Mouse (Mus musculus): ENCODE results near the gene Notch1. TPM values are rescaled to one million over a fixed set of nuclear protein-coding genes. Genes with fewer than 3 reads are reported as not detected.

Gene Notch1
- total and polyA plus RNA-seq, 3 experiments = 0.06 TPM; not detected in 2

DNA sequence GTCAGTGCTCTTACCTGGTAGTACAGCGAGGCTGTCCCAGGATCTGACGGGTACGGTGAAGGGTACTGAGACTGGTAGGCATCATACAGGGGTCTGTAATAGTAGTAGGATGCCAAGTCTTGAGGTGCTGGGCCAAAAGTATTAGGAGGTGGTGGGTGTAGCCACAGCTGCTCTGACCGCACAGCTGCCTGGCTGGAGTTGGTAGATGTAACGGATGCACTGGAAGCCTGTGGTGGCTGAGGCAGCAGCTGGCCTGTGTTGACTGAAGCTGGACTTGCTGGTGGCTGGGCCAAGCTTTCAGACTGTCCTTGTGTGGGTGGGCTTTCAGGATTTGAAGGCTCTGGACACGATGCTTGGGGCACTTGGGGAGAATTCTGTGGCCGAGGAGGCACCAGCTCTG is 78.1 kb downstream of the Notch1 start:
- no peak overlapping the region for H3K27ac ChIP-seq (ENCODE audit: control insufficient read depth, low read depth, low read length)
- peaks cover 6 to 11% of the 10 kb centered on the region in 2 experiments for H3K36me3 ChIP-seq (ENCODE audit: control insufficient read depth in 1 of 2, insufficient read depth in 2 of 2, low read length in 2 of 2)
- TF ChIP-seq RAD21 (IDR thresholded peaks at IDR 0.05; ENCODE audit: low read depth, low read length) = no peak
- TF ChIP-seq GATA1 (IDR thresholded peaks at IDR 0.05; ENCODE audit: low read depth, low read length) = no peak
- no peak for TF ChIP-seq CHD2 (IDR thresholded peaks at IDR 0.05; ENCODE audit: low read length)
- TF ChIP-seq MAZ (IDR thresholded peaks at IDR 0.05; ENCODE audit: low read depth, low read length) = no peak
- no peak for TF ChIP-seq BHLHE40 (IDR thresholded peaks at IDR 0.05; ENCODE audit: borderline replicate concordance, low read depth, low read length)
- no peak for TF ChIP-seq TAL1 (IDR thresholded peaks at IDR 0.05; ENCODE audit: low read length)
- no peak for TF ChIP-seq TCF12 (IDR thresholded peaks at IDR 0.05; ENCODE audit: low read depth, low read length)
- TF ChIP-seq POLR2AphosphoS5 (IDR thresholded peaks at IDR 0.05; ENCODE audit: borderline replicate concordance, low read depth, low read length) = no peak
- no peak for TF ChIP-seq RCOR1 (IDR thresholded peaks at IDR 0.05; ENCODE audit: low read depth, low read length)
- no peak for TF ChIP-seq MEF2A (IDR thresholded peaks at IDR 0.05; ENCODE audit: extremely low read depth, insufficient replicate concordance, low read depth, low read length, poor library complexity, severe bottlenecking)
- TF ChIP-seq USF1 (IDR thresholded peaks at IDR 0.05; ENCODE audit: low read depth, low read length) = no peak
- peaks cover 0 to 5% of the 10 kb centered on the region in 2 experiments; a peak in 1 of 4 replicates for H3K4me1 ChIP-seq (ENCODE audit: control insufficient read depth in 1 of 2, insufficient read depth in 2 of 2, low read length in 2 of 2)
- DNase-seq (ENCODE audit: low read depth, low spot score) = no peak
- H3K9ac ChIP-seq (ENCODE audit: control insufficient read depth, low read depth, low read length, poor library complexity, severe bottlenecking) = no peak overlapping the region
- peaks cover 9% of the 10 kb centered on the region for H3K79me2 ChIP-seq (ENCODE audit: control insufficient read depth, insufficient read depth, low read length, poor library complexity)
- H3K27me3 ChIP-seq (ENCODE audit: control insufficient read depth in 1 of 2, insufficient read depth in 2 of 2, low read length in 2 of 2) = no peaks in the 10 kb centered on the region
- no peak overlapping the region for H3K4me3 ChIP-seq (ENCODE audit: control insufficient read depth in 1 of 2, insufficient read depth in 1 of 2, low read depth in 2 of 2, low read length in 2 of 2)
- no peaks in the 10 kb centered on the region for H3K9me3 ChIP-seq (replicated peaks; ENCODE audit: insufficient read depth, low read length)

DNA sequence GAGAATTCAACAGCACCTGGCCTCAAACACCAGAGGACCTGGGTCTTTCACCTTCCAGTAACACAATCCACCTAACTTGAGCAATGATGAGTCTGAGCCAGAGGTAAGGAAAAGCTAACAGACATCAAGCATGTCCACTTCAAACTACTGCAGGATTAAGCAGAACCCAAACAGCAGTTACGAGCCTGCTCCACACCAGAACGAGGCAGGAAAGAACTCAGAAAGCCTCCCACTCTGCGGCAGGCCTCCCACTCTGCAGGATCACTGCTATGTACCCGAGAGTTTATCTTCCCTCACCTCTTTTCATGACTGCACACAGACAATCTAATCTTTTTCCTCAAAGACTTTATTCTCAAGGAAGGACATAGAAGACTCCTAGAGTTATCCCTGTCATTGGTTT is 79.2 kb downstream of the Notch1 start:
- no peaks in the 10 kb centered on the region for H3K9me3 ChIP-seq (replicated peaks; ENCODE audit: insufficient read depth, low read length)
- H3K4me1 ChIP-seq (ENCODE audit: control insufficient read depth in 1 of 2, insufficient read depth in 2 of 2, low read length in 2 of 2) = no peaks in the 10 kb centered on the region
- DNase-seq (ENCODE audit: low read depth, low spot score) = no peak
- no peak for TF ChIP-seq UBTF (IDR thresholded peaks at IDR 0.05; ENCODE audit: borderline replicate concordance, insufficient read depth, low read depth, low read length)
- TF ChIP-seq ZNF384 (IDR thresholded peaks at IDR 0.05; ENCODE audit: low read depth, low read length) = no peak
- H3K9ac ChIP-seq (ENCODE audit: control insufficient read depth, low read depth, low read length, poor library complexity, severe bottlenecking) = no peak overlapping the region
- peaks cover 4% of the 10 kb centered on the region for H3K79me2 ChIP-seq (ENCODE audit: control insufficient read depth, insufficient read depth, low read length, poor library complexity)
- H3K36me3 ChIP-seq (ENCODE audit: control insufficient read depth in 1 of 2, insufficient read depth in 2 of 2, low read length in 2 of 2) = peaks cover 0 to 11% of the 10 kb centered on the region in 2 experiments; a peak in 2 of 4 replicates
- no peak overlapping the region for H3K27ac ChIP-seq (ENCODE audit: control insufficient read depth, low read depth, low read length)
- no peak overlapping the region for H3K4me3 ChIP-seq (ENCODE audit: control insufficient read depth in 1 of 2, insufficient read depth in 1 of 2, low read depth in 2 of 2, low read length in 2 of 2)
- H3K27me3 ChIP-seq (ENCODE audit: control insufficient read depth in 1 of 2, insufficient read depth in 2 of 2, low read length in 2 of 2) = no peaks in the 10 kb centered on the region

All from MEL (cell line).